Mouse (Mus musculus) CH12.LX (cell line): Measurements from ENCODE around the gene Capza1.

Source experiments
- CHD2 ChIP-seq: IDR thresholded peaks from 2 replicates; pipeline ENCODE4 v1.6.1; 2011; ENCODE audit warnings: low read length, improper control_type of control experiment
- CTCF ChIP-seq, 2 experiments: IDR thresholded peaks in 1 of 2; conservative IDR thresholded peaks in 1 of 2; 2 replicates each; pipeline ENCODE4 v1.5.1; 2011 to 2012; ENCODE audit warnings: low read depth in 2 of 2, low read length in 2 of 2, improper control_type of control experiment in 1 of 2, inconsistent platforms in 1 of 2, mild to moderate bottlenecking in 1 of 2, moderate library complexity in 1 of 2
- ELF1 ChIP-seq: IDR thresholded peaks from 2 replicates; pipeline ENCODE4 v1.6.1; 2014; ENCODE audit warnings: low read depth, mild to moderate bottlenecking, inconsistent platforms, low read length, improper control_type of control experiment
- IRF4 ChIP-seq: IDR thresholded peaks from 2 replicates; pipeline ENCODE4 v1.6.1; 2014; ENCODE audit warnings: low read depth, mild to moderate bottlenecking, inconsistent platforms, low read length, improper control_type of control experiment
- MXI1 ChIP-seq: IDR thresholded peaks from 2 replicates; pipeline ENCODE4 v1.6.1; 2011; ENCODE audit warnings: mild to moderate bottlenecking, low read depth, low read length, improper control_type of control experiment
- POLR2A ChIP-seq: IDR thresholded peaks from 2 replicates; pipeline ENCODE4 v1.6.1; 2011; ENCODE audit warnings: low read depth, mild to moderate bottlenecking, improper control_type of control experiment, low read length
- TBP ChIP-seq: conservative IDR thresholded peaks from 2 replicates; pipeline ENCODE4 v1.6.1; 2011; ENCODE audit warnings: low read depth, low read length, improper control_type of control experiment
- TCF12 ChIP-seq: IDR thresholded peaks from 2 replicates; pipeline ENCODE4 v1.6.1; 2014; ENCODE audit warnings: low read depth, mild to moderate bottlenecking, inconsistent platforms, low read length, improper control_type of control experiment
- USF1 ChIP-seq: IDR thresholded peaks from 2 replicates; pipeline ENCODE4 v1.6.1; 2014; ENCODE audit warnings: low read depth, mild to moderate bottlenecking, inconsistent platforms, low read length, improper control_type of control experiment
- ZKSCAN1 ChIP-seq: IDR thresholded peaks from 2 replicates; pipeline ENCODE4 v1.6.1; 2012; ENCODE audit warnings: low read depth, inconsistent platforms, low read length, improper control_type of control experiment, borderline replicate concordance

GRCm38 (mm10) chr3:104816130-104816529 lies 48.2 kb downstream of the Capza1 start:
- TF ChIP-seq CHD2 (no peak), TCF12 (no peak), POLR2A (no peak), MXI1 (no peak), IRF4 (no peak), TBP (no peak), CTCF (conservative IDR thresholded peaks at IDR 0.05 in 1 of 2, IDR thresholded peaks at IDR 0.05 in 1 of 2; ENCODE audit: low read depth in 2 of 2, low read length in 2 of 2) (0 out of 4 replicates have a peak, but pooled peaks of 1 of the 2 experiments have one; percentile 7), USF1 (no peak), ELF1 (no peak), ZKSCAN1 (no peak)
